Mouse (Mus musculus): ENCODE data around the gene Mycbp2. TPM values are rescaled to one million over a fixed set of nuclear protein-coding genes. Genes with fewer than 3 reads are reported as not detected.

Gene Mycbp2
- polyA plus RNA-seq, 1 experiment = 5.9 TPM

DNA sequence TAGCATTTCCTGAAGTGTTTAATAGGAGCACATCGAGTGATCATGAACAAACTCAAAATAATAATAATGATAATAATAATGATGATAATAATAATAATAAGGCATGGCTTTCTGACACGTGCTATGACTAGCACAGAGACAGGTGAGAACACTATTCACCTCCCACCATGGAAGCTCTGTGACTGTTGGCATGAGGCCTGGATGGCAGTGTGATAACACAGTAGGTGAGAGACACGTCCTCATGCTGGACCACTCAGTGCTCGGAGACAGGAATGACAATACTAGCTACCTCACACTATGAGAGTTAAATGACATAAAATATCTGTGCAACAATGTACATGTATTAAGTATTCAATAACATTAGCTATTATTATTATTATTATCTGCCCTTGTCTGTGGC is 160.5 kb downstream of the Mycbp2 start:
- Histone ChIP-seq H3K79me3 (ENCODE audit: low read depth) (no peaks in the 10 kb centered on the region), H3K4me3 (ENCODE audit: insufficient read depth, poor library complexity, severe bottlenecking) (no peak overlapping the region), H3K27me3 (ENCODE audit: control insufficient read depth, insufficient read depth, insufficient read length) (no peaks in the 10 kb centered on the region), H3ac (ENCODE audit: control insufficient read depth, insufficient read length, low read depth) (no peak overlapping the region), H3K36me3 (ENCODE audit: control insufficient read depth, insufficient read depth) (peaks cover 17% of the 10 kb centered on the region), H3K79me2 (ENCODE audit: control insufficient read depth, insufficient read depth) (no peaks in the 10 kb centered on the region)
- TF ChIP-seq MYOD1 (IDR thresholded peaks at IDR 0.05; ENCODE audit: control insufficient read depth, insufficient read length, low read depth) (no peak), CEBPB (IDR thresholded peaks at IDR 0.05; ENCODE audit: low read depth) (no peak), FOSL1 (IDR thresholded peaks at IDR 0.05; ENCODE audit: insufficient read depth, low read length, poor library complexity, severe bottlenecking) (no peak), MAX (IDR thresholded peaks at IDR 0.05) (no peak), CTCF (IDR thresholded peaks at IDR 0.05; ENCODE audit: control insufficient read depth, insufficient read depth, insufficient read length) (no peak), USF1 (IDR thresholded peaks at IDR 0.05; ENCODE audit: low read depth) (no peak), MYOG (IDR thresholded peaks at IDR 0.05; ENCODE audit: control insufficient read depth, extremely low read depth, insufficient read length) (no peak)

DNA sequence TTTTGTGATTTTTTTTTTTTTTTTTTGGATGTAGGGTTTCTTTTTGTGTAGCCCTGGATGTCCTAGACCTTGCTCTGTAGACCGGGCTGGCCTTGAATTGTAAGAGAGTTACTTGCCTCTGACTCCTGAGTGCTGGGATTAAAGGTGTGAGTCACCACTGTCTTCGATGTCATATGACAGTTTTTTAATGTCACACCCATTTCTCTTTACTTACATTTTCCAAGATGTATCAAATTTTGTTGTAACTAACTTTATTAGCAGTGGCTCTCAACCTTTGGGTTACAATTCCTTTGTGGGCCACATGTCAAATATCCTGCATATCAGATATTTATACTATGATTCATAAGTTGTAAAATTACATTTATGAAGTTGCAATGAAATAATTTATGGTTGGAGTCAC is 166.5 kb downstream of the Mycbp2 start:
- H3K27me3 ChIP-seq (ENCODE audit: control insufficient read depth, insufficient read depth, insufficient read length) = no peaks in the 10 kb centered on the region
- peaks cover 6% of the 10 kb centered on the region for H3K36me3 ChIP-seq (ENCODE audit: control insufficient read depth, insufficient read depth)
- H3K4me3 ChIP-seq (ENCODE audit: insufficient read depth, poor library complexity, severe bottlenecking) = no peak overlapping the region
- H3ac ChIP-seq (ENCODE audit: control insufficient read depth, insufficient read length, low read depth) = no peak overlapping the region
- no peaks in the 10 kb centered on the region for H3K79me3 ChIP-seq (ENCODE audit: low read depth)
- TF ChIP-seq MYOG (IDR thresholded peaks at IDR 0.05; ENCODE audit: control insufficient read depth, extremely low read depth, insufficient read length) (no peak), USF1 (IDR thresholded peaks at IDR 0.05; ENCODE audit: low read depth) (peak; percentile 10)
- no peaks in the 10 kb centered on the region for H3K79me2 ChIP-seq (ENCODE audit: control insufficient read depth, insufficient read depth)

DNA sequence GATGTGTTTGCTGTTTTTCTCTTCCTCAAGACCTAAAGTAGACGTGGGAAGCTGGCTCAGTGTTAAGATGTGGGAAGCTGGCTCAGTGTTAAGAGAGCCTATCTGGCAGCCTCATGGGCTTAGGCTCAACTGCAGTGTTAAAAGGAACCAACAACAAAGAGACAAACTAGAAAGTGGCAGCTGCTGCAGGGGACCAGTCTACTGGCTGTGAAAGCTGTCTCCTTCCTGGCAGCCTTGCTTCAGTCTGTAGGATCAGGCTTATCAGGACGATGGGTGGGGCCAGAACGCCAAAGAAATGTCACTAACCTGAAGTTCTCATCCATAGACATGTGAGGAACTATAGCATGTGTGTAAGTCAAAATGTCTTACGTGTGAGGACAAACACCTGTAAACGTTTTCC is 183.7 kb downstream of the Mycbp2 start:
- Histone ChIP-seq H3K4me3 (ENCODE audit: insufficient read depth, poor library complexity, severe bottlenecking) (no peak overlapping the region), H3K36me3 (ENCODE audit: control insufficient read depth, insufficient read depth) (no peaks in the 10 kb centered on the region), H3K79me2 (ENCODE audit: control insufficient read depth, insufficient read depth) (no peaks in the 10 kb centered on the region), H3ac (ENCODE audit: control insufficient read depth, insufficient read length, low read depth) (no peak overlapping the region), H3K79me3 (ENCODE audit: low read depth) (no peaks in the 10 kb centered on the region), H3K27me3 (ENCODE audit: control insufficient read depth, insufficient read depth, insufficient read length) (no peaks in the 10 kb centered on the region)
- TF ChIP-seq MAX (IDR thresholded peaks at IDR 0.05) = no peak
- no peak for TF ChIP-seq FOSL1 (IDR thresholded peaks at IDR 0.05; ENCODE audit: insufficient read depth, low read length, poor library complexity, severe bottlenecking)
- TF ChIP-seq MYOD1 (IDR thresholded peaks at IDR 0.05; ENCODE audit: control insufficient read depth, insufficient read length, low read depth) = no peak
- no peak for TF ChIP-seq CTCF (IDR thresholded peaks at IDR 0.05; ENCODE audit: control insufficient read depth, insufficient read depth, insufficient read length)
- no peak for TF ChIP-seq MYOG (IDR thresholded peaks at IDR 0.05; ENCODE audit: control insufficient read depth, extremely low read depth, insufficient read length)
- no peak for TF ChIP-seq CEBPB (IDR thresholded peaks at IDR 0.05; ENCODE audit: low read depth)
- no peak for TF ChIP-seq USF1 (IDR thresholded peaks at IDR 0.05; ENCODE audit: low read depth)

DNA sequence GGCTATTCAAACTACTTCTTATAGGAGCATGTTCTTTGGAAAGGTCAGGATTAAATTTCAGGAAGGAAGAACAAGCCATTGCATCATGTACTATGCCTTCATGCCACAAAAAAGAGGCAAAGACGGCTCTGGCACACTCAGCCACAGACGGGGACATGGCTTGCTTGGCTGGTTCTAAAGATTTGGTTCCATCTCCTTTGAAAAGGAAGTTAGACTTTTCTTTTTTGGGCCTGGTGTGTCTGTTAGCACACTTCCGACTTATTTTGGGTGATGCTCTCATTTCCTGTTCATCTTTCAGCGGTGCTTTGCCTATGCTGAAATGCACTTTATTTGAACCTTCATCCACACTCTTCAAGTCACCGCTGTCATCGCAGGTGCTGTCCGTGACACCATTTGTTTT is 190.9 kb downstream of the Mycbp2 start:
- Histone ChIP-seq H3K79me2 (ENCODE audit: control insufficient read depth, insufficient read depth) (no peaks in the 10 kb centered on the region), H3K36me3 (ENCODE audit: control insufficient read depth, insufficient read depth) (peaks cover 42% of the 10 kb centered on the region), H3K27me3 (ENCODE audit: control insufficient read depth, insufficient read depth, insufficient read length) (no peaks in the 10 kb centered on the region), H3ac (ENCODE audit: control insufficient read depth, insufficient read length, low read depth) (no peak overlapping the region), H3K79me3 (ENCODE audit: low read depth) (no peaks in the 10 kb centered on the region), H3K4me3 (ENCODE audit: insufficient read depth, poor library complexity, severe bottlenecking) (no peak overlapping the region)
- no peak for TF ChIP-seq CTCF (IDR thresholded peaks at IDR 0.05; ENCODE audit: control insufficient read depth, insufficient read depth, insufficient read length)
- no peak for TF ChIP-seq MYOD1 (IDR thresholded peaks at IDR 0.05; ENCODE audit: control insufficient read depth, insufficient read length, low read depth)
- TF ChIP-seq FOSL1 (IDR thresholded peaks at IDR 0.05; ENCODE audit: insufficient read depth, low read length, poor library complexity, severe bottlenecking) = no peak
- TF ChIP-seq USF1 (IDR thresholded peaks at IDR 0.05; ENCODE audit: low read depth) = no peak
- no peak for TF ChIP-seq MYOG (IDR thresholded peaks at IDR 0.05; ENCODE audit: control insufficient read depth, extremely low read depth, insufficient read length)

DNA sequence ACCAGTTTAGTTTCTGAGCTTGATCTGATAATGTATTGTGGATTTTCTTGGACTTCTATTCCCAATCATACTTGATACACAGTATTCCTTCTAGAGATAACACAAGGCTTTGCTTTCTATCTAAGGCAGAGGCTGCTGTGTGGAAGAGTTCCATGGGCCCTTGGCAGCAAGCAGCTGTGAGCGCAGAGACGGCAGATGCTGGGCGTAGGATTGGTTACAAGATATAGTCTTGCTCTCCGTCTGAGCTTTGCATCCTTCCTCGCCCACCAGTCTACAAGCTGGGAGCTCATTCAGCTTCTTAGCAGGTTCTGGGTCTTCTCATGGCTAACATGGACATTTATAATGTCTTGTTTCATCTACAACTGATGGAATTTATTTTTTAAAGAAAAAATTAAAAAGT is 196.5 kb downstream of the Mycbp2 start:
- H3ac ChIP-seq (ENCODE audit: control insufficient read depth, insufficient read length, low read depth) = no peak overlapping the region
- no peaks in the 10 kb centered on the region for H3K79me2 ChIP-seq (ENCODE audit: control insufficient read depth, insufficient read depth)
- H3K27me3 ChIP-seq (ENCODE audit: control insufficient read depth, insufficient read depth, insufficient read length) = no peaks in the 10 kb centered on the region
- H3K4me3 ChIP-seq (ENCODE audit: insufficient read depth, poor library complexity, severe bottlenecking) = no peak overlapping the region
- H3K79me3 ChIP-seq (ENCODE audit: low read depth) = no peaks in the 10 kb centered on the region
- TF ChIP-seq MAX (IDR thresholded peaks at IDR 0.05) = no peak
- TF ChIP-seq MYOD1 (IDR thresholded peaks at IDR 0.05; ENCODE audit: control insufficient read depth, insufficient read length, low read depth) = no peak
- TF ChIP-seq CTCF (IDR thresholded peaks at IDR 0.05; ENCODE audit: control insufficient read depth, insufficient read depth, insufficient read length) = no peak
- TF ChIP-seq CEBPB (IDR thresholded peaks at IDR 0.05; ENCODE audit: low read depth) = no peak
- TF ChIP-seq MYOG (IDR thresholded peaks at IDR 0.05; ENCODE audit: control insufficient read depth, extremely low read depth, insufficient read length) = no peak
- no peak for TF ChIP-seq USF1 (IDR thresholded peaks at IDR 0.05; ENCODE audit: low read depth)
- no peak for TF ChIP-seq FOSL1 (IDR thresholded peaks at IDR 0.05; ENCODE audit: insufficient read depth, low read length, poor library complexity, severe bottlenecking)
- peaks cover 44% of the 10 kb centered on the region for H3K36me3 ChIP-seq (ENCODE audit: control insufficient read depth, insufficient read depth)

DNA sequence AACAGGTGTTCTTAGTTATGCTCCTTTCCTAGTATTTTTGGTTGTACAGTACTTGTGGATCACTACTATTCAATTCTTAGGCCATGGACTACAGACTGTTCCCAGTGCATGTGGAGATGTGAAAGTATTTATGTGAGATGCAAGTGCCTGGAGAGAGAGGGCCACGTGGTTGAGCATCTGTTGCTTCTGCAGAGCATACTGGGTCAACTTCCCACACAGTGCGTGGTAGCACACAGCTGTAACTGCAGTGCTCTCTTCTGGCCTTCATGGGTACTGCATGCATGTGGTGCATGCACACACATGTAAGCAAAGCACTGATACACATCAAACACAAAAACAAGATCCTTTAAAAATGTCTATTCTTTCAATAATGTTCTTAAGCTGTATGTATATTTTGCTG is 214.6 kb downstream of the Mycbp2 start:
- TF ChIP-seq FOSL1 (IDR thresholded peaks at IDR 0.05; ENCODE audit: insufficient read depth, low read length, poor library complexity, severe bottlenecking) (no peak), MYOG (IDR thresholded peaks at IDR 0.05; ENCODE audit: control insufficient read depth, extremely low read depth, insufficient read length) (no peak), MYOD1 (IDR thresholded peaks at IDR 0.05; ENCODE audit: control insufficient read depth, insufficient read length, low read depth) (no peak), CTCF (IDR thresholded peaks at IDR 0.05; ENCODE audit: control insufficient read depth, insufficient read depth, insufficient read length) (no peak), USF1 (IDR thresholded peaks at IDR 0.05; ENCODE audit: low read depth) (no peak), CEBPB (IDR thresholded peaks at IDR 0.05; ENCODE audit: low read depth) (no peak)
- Histone ChIP-seq H3ac (ENCODE audit: control insufficient read depth, insufficient read length, low read depth) (no peak overlapping the region), H3K27me3 (ENCODE audit: control insufficient read depth, insufficient read depth, insufficient read length) (no peaks in the 10 kb centered on the region), H3K4me3 (ENCODE audit: insufficient read depth, poor library complexity, severe bottlenecking) (no peak overlapping the region), H3K79me3 (ENCODE audit: low read depth) (no peaks in the 10 kb centered on the region), H3K36me3 (ENCODE audit: control insufficient read depth, insufficient read depth) (peaks cover 51% of the 10 kb centered on the region), H3K79me2 (ENCODE audit: control insufficient read depth, insufficient read depth) (no peaks in the 10 kb centered on the region)
